Mouse (Mus musculus) hindbrain, embryonic 11.5 days (tissue): ENCODE results near the gene Lage3. TPM values are rescaled to one million over a fixed set of nuclear protein-coding genes. Genes with fewer than 3 reads are reported as not detected.
"Not testable (repeated sequence)": the region's sequence is repeated elsewhere in the genome, so short reads cannot be mapped to it uniquely, and the experiment has no call there.

Experiments used
- ATAC-seq: fragments of 200-750 bp; cut with Nextera tagmentation; 2 replicates; pipeline ENCODE4 v1.8.0; 2017; ENCODE audit warnings: mild to moderate bottlenecking, moderate TSS enrichment, moderate library complexity; ENCODE audit not compliant: low FRiP score
- DNase-seq: peaks from one replicate; pipeline ENCODE4 v3.0.0-alpha.2; 2015; ENCODE audit warnings: low spot score
- H3K27ac ChIP-seq: fragments of 300-500 bp; sonication (generic); 2 replicates; pipeline ENCODE4 v1.5.1; 2014; ENCODE audit warnings: mild to moderate bottlenecking, low read depth, low read length
- H3K27me3 ChIP-seq: fragments of 300-500 bp; sonication (generic); 2 replicates; pipeline ENCODE4 v1.6.1; 2014; ENCODE audit warnings: mild to moderate bottlenecking, low read length, moderate library complexity, mixed read lengths; ENCODE audit not compliant: control insufficient read depth, insufficient read depth
- H3K36me3 ChIP-seq: fragments of 300-500 bp; sonication (generic); 2 replicates; pipeline ENCODE4 v1.6.1; 2014; ENCODE audit warnings: mild to moderate bottlenecking, low read length, moderate library complexity, mixed read lengths; ENCODE audit not compliant: control insufficient read depth, insufficient read depth
- H3K4me1 ChIP-seq: fragments of 300-500 bp; sonication (generic); replicated peaks from 2 replicates; pipeline ENCODE4 v1.6.1; 2014; ENCODE audit warnings: low read length, mixed read lengths; ENCODE audit not compliant: control insufficient read depth, insufficient read depth
- H3K4me2 ChIP-seq: fragments of 300-500 bp; sonication (generic); replicated peaks from 2 replicates; pipeline ENCODE4 v1.6.1; 2014; ENCODE audit warnings: mild to moderate bottlenecking, low read depth, low read length
- H3K4me3 ChIP-seq: fragments of 300-500 bp; sonication (generic); 2 replicates; pipeline ENCODE4 v1.5.1; 2014; ENCODE audit warnings: low read depth, low read length
- H3K9ac ChIP-seq: fragments of 300-500 bp; sonication (generic); 2 replicates; pipeline ENCODE4 v1.6.1; 2014; ENCODE audit warnings: low read depth, low read length
- H3K9me3 ChIP-seq: fragments of 300-500 bp; sonication (generic); 2 replicates; pipeline ENCODE4 v1.6.1; 2016; ENCODE audit warnings: low read length; ENCODE audit not compliant: control insufficient read depth
- WGBS: fragments of 180-500 bp; shearing (Covaris S2); extraction: QIAGEN DNeasy Blood & Tissue Kit; methylation state at CpG from one replicate; pipeline ENCODE4 v1.1.7; 2014; 5-methylcytosine and 5-hydroxymethylcytosine counted together
- polyA plus RNA-seq: library from polyadenylated mRNA; unstranded; fragments of >200 nt; fragmentation: Nextera tagmentation; extraction: Ambion mirVana; gene quantifications from 2 replicates; pipeline ENCODE4 v1.2.1, GENCODE M21; 2014

The Lage3 gene
- polyA plus RNA-seq, 1 experiment from 2014 or later, result 105 TPM

DNA sequence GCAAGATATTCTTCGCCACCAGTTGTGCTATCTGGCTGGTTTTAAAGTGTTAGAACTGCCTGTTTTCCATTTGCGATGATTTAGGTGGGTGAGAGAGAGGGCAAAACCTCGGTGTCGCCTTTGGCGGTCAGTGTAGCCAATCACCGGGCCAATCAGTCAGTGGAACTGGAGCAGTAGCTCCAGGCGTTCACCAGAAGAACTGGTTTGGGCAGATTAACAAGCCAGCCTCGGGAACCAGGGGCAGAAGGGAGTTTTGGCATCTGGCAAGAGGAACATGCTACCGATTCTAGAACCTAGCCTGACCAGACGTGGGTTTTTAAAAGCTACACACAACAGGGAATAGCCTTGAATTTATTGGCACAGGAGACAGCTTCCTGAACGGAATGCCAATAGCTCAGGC is 5.8 kb upstream of the Lage3 start:
- DNase-seq, result no peak
- no peak for ATAC-seq
- Histone ChIP-seq H3K4me1 (no peaks in the 10 kb centered on the region), H3K9me3 (no peaks in the 10 kb centered on the region), H3K27ac (no peak overlapping the region), H3K4me2 (no peak overlapping the region), H3K27me3 (no peaks in the 10 kb centered on the region), H3K4me3 (no peak overlapping the region), H3K36me3 (no peaks in the 10 kb centered on the region), H3K9ac (no peak overlapping the region)
- 52% methylated on average over 11 of the region's 11 CpGs for WGBS

DNA sequence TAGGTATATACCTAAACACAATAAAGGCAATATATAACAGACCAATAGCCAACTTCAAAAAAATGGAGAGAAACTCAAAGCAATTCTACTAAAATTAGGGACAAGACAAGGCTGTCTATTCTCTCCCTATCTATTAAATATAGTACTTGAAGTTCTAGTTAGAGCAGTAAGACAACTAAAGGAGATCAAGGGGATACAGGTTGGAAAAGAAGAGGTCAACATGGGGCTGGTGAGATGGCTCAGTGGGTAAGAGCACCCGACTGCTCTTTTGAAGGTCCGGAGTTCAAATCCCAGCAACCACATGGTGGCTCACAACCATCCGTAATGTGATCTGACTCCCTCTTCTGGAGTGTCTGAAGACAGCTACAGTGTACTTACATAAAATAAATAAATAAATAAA is 3.7 kb upstream of the Lage3 start:
- not testable (repeated sequence) for ATAC-seq

DNA sequence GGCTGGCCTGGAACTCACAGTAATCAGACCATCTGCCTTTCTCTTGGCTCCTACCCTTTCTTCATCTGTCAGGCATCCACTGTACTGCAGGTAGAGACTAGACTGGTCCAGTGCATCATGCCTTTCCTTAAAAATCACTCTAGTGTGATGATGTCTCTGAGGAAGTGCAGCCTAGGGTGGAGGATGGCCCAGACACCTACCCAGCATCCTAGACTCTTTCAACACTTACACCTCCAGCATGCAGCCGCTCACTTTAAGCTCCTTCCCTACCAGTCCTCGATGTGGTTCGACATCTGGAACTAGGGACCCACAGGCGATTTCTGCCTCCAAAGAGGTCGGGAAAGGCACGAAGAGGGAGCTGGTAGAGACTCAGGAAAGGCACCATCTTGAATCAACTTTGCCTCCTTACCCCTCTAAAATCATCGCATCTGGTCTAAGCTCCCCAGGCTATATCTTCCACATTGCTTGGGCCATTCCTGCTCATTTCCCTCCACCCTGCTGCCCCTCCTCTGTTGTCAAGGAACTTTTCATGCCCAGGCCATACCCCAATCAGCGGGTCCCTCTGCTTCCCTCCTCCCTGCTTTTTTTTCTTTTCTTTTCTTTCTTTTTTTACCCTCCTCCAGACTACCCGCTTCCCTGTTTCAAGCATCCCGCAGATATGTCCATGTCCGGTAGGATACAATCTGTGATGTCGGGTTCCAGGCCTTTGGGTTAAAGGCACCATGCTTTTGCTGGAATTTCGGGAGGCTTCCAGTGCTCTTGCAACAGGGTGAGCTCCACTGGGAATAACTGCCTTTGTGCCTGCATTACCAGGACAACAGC is 562 bp downstream of the Lage3 start:
- Histone ChIP-seq H3K4me3 (peak overlapping the region; percentile 39), H3K27ac (no peak overlapping the region), H3K4me1 (no peaks in the 10 kb centered on the region), H3K27me3 (no peaks in the 10 kb centered on the region), H3K9ac (peak overlapping the region; percentile 48), H3K9me3 (no peaks in the 10 kb centered on the region), H3K4me2 (peak overlapping the region; percentile 45), H3K36me3 (no peaks in the 10 kb centered on the region)
- DNase-seq (peak; percentile 1), ATAC-seq (peak; percentile 64)
- WGBS, result 22% methylated on average over 13 of the region's 13 CpGs

More for the DNA sequence above, 3.7 kb upstream of the Lage3 start:
- H3K4me3 ChIP-seq, H3K9me3 ChIP-seq, H3K4me2 ChIP-seq, H3K9ac ChIP-seq, DNase-seq, H3K4me1 ChIP-seq, H3K27me3 ChIP-seq, H3K27ac ChIP-seq, H3K36me3 ChIP-seq: not testable (repeated sequence)
- 97% methylated on average over 3 of the region's 3 CpGs for WGBS

DNA sequence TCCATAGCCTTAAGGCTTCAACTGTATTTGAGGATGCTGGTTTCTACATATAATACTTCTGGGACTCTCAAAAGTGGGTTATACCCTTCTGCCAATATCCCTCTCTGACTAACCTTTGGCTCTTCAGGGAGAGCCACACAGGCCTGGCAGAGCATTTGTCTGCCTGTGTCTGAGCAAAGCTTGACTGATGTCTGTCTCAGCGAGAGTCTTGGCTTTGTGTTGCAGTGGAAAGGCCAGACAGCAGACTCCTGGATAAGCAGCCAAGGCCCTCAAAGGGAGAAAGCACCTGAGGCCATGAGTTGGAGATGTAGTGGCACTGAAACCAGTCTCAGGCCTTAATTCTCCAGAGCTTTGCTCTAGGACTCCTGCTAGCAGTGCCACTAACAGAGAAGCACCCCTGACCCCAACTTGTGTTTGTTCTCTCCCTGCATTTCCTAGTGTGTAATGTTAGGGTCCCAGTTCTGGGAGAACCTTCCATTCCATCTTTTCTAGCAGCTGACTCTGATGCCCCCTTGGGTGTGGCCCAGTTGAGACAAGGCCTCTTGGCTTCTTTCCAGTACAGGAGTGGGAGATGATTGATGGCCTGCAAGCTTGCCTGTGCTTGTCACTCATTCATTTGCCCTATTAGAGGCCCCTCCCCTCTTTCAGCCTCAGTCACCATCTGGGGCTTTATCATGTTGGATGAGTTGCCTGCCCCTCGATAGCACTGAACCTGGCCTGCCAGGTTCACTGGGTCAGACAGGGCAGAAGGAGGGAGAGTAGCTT is 23.1 kb downstream of the Lage3 start:
- Histone ChIP-seq H3K9me3 (no peaks in the 10 kb centered on the region), H3K27ac (0 out of 2 replicates have a peak overlapping the region, but pooled peaks have one; percentile 1), H3K27me3 (no peaks in the 10 kb centered on the region), H3K9ac (peak overlapping the region; percentile 64), H3K4me2 (peak overlapping the region; percentile 59), H3K4me3 (peak overlapping the region; percentile 52), H3K36me3 (no peaks in the 10 kb centered on the region), H3K4me1 (peaks cover 3% of the 10 kb centered on the region; the same call in 1 of the 2 replicates)
- DNase-seq (peak; percentile 12), ATAC-seq (no peak; the same call in 1 of the 2 replicates)
- 36% methylated on average over 2 of the region's 2 CpGs for WGBS

DNA sequence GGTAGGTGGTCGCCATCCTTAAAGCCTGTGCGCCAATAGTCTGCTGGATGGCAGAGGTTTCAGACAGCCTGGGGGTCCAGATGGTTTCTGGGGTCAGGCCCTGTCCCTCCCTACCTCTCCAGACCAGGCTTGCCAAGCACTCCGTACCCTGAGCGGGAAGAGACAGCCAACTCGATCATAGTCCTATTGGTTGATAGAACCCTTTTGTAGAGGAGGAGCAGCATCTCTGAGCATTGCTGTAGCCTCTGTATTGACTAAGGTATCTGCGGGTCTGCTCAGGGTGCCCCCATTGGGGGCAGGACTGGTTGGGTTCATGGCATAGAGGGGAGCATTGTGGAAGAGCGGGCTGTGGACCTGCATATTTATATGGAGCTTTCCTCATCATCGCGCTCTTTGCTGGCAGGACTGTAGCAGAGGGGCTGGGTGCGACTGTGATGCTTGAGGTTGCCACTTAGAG is 24.2 kb downstream of the Lage3 start:
- Histone ChIP-seq H3K36me3 (no peaks in the 10 kb centered on the region), H3K27ac (no peak overlapping the region), H3K9ac (peak overlapping the region; percentile 64), H3K4me2 (peak overlapping the region; percentile 59), H3K9me3 (no peaks in the 10 kb centered on the region), H3K4me1 (peaks cover 3% of the 10 kb centered on the region; the same call in 1 of the 2 replicates), H3K4me3 (peak overlapping the region; percentile 52), H3K27me3 (no peaks in the 10 kb centered on the region)
- DNase-seq (no peak), ATAC-seq (peak; percentile 49)
- WGBS, result 17% methylated on average over 8 of the region's 10 CpGs

DNA sequence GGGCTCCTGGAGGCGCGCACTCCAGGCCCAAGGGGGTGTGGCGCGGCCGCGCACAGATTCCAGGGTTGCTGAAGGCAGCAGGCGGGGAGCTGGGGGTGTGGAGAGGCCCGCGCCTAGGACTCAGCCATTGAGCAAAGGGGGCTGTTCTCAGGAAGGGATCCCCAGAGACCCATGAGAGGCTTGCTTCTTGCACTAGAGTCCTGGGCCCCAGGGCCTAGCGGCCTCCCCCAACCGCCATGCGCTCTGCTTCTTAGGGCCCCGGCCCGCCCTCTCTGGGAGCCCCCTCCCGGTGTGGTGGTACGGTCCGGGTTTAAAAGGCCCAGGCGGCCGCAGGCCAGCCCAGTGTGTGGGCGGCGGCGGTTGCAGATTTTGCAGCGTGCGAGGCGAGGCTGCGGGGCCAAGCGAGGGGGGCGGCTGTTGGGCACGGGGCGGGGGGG is 24.7 kb downstream of the Lage3 start, which contains the start of gene Plxna3:
TSS of gene Plxna3 (plus strand) at position 342 of the 437 bp plus-strand sequence.
- Histone ChIP-seq H3K4me3 (peak within 1 kb of the TSS; percentile 52), H3K4me1 (peaks cover 3% of the 10 kb centered on the region; the same call in 1 of the 2 replicates), H3K27ac (peak within 1 kb of the TSS; percentile 76), H3K9me3 (no peaks in the 10 kb centered on the region), H3K36me3 (no peaks in the 10 kb centered on the region), H3K27me3 (no peaks in the 10 kb centered on the region), H3K4me2 (peak within 1 kb of the TSS; percentile 59), H3K9ac (peak within 1 kb of the TSS; percentile 64)
- ATAC-seq, result peak; percentile 95
- DNase-seq, result peak; percentile 77
- WGBS, result 22% methylated on average over 17 of the region's 30 CpGs

DNA sequence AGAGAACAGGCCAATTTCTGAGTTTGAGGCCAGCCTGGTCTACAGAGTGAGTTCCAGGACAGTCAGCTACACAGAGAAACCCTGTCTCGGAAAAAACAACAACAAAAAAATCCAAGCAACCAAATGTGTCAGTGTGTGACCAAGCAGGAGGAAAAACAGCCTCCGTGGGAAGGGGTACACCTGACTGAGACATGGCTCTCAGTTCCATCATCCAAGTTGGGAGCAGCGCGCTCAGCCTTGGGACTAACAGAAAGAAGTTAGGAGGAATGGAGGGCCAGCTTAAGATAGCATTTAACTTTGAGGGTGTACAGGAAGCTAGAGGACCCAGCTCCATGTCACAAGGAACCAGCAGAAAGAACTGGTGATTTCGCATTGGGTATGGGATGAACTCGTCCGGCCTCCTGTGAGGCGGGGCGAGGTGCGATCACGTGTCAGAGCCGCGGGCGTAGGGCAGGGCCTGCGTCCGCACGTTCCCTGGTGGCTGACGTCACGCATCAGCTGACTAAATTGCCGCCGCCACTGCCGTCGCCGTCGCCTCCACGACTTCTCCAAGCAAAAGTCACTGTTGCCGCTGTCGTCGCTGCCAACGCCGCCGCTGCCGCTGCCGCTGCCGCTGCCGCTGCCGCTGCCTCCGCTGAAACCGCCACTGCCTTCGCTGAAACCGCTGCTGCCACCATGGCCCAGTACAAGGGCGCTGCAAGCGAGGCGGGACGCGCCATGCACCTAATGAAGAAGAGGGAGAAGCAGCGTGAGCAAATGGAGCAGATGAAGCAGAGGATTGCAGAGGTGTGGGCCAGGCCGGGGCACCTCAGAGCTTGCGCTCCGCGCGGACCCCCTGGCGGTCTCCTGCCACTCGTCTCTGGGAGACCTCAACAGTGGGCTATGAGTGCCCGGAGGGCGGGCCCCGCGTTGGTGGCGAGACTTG is 40.6 kb downstream of the Lage3 start, which contains the start of gene Fam50a:
TSS of gene Fam50a (plus strand) at position 494 of the 925 bp plus-strand sequence.
- DNase-seq, result peak; percentile 84
- ATAC-seq, result peak; percentile 95
- Histone ChIP-seq H3K4me1 (no peaks in the 10 kb centered on the region), H3K9ac (peak within 1 kb of the TSS; percentile 67), H3K4me3 (peak within 1 kb of the TSS; percentile 51), H3K27me3 (no peaks in the 10 kb centered on the region), H3K4me2 (peak within 1 kb of the TSS; percentile 72), H3K27ac (peak within 1 kb of the TSS; percentile 60), H3K9me3 (no peaks in the 10 kb centered on the region), H3K36me3 (no peaks in the 10 kb centered on the region)
- 12% methylated on average over 39 of the region's 59 CpGs for WGBS
